Mouse (Mus musculus) stomach, embryonic 14.5 days (tissue): Measurements from ENCODE around the gene Tmem178. TPM values are rescaled to one million over a fixed set of nuclear protein-coding genes. Genes with fewer than 3 reads are reported as not detected.

ENCODE experiments used
- ATAC-seq: fragments of 200-750 bp; cut with Nextera tagmentation; 2 replicates; pipeline ENCODE4 v1.8.0; 2017; ENCODE audit warnings: low read depth, moderate TSS enrichment; ENCODE audit not compliant: insufficient number of reproducible peaks, insufficient read depth, low FRiP score
- H3K27ac ChIP-seq: fragments of 300-500 bp; sonication (generic); 2 replicates; pipeline ENCODE4 v1.5.1; 2014; ENCODE audit warnings: mild to moderate bottlenecking, low read length, moderate library complexity, mixed read lengths
- H3K27me3 ChIP-seq: fragments of 300-500 bp; sonication (generic); 2 replicates; pipeline ENCODE4 v1.6.1; 2014; ENCODE audit warnings: low read length, control low read depth, mixed read lengths; ENCODE audit not compliant: control insufficient read depth, insufficient read depth
- H3K36me3 ChIP-seq: fragments of 300-500 bp; sonication (generic); 2 replicates; pipeline ENCODE4 v1.6.1; 2014; ENCODE audit warnings: mild to moderate bottlenecking, control low read depth, low read length, moderate library complexity, mixed read lengths; ENCODE audit not compliant: control insufficient read depth, insufficient read depth
- H3K4me1 ChIP-seq: fragments of 300-500 bp; sonication (generic); 2 replicates; pipeline ENCODE4 v1.6.1; 2014; ENCODE audit warnings: low read length, control low read depth, mixed read lengths; ENCODE audit not compliant: control insufficient read depth, insufficient read depth
- H3K4me2 ChIP-seq: fragments of 300-500 bp; sonication (generic); replicated peaks from 2 replicates; pipeline ENCODE4 v1.6.1; 2014; ENCODE audit warnings: low read depth, low read length, control low read depth
- H3K4me3 ChIP-seq: fragments of 300-500 bp; sonication (generic); 2 replicates; pipeline ENCODE4 v1.5.1; 2014; ENCODE audit warnings: low read depth, low read length, control low read depth
- H3K9ac ChIP-seq: fragments of 300-500 bp; sonication (generic); replicated peaks from 2 replicates; pipeline ENCODE4 v1.6.1; 2014; ENCODE audit warnings: low read depth, mild to moderate bottlenecking, control low read depth, low read length, moderate library complexity, mixed read lengths
- H3K9me3 ChIP-seq: fragments of 300-500 bp; sonication (generic); 2 replicates; pipeline ENCODE4 v1.6.1; 2016; ENCODE audit warnings: low read depth, low read length, control low read depth; ENCODE audit not compliant: control insufficient read depth
- WGBS: fragments of 180-500 bp; shearing (Covaris S2); extraction: QIAGEN DNeasy Blood & Tissue Kit; methylation state at CpG from one replicate; pipeline ENCODE4 v1.1.7; 2014; 5-methylcytosine and 5-hydroxymethylcytosine counted together
- polyA plus RNA-seq: library from polyadenylated mRNA; unstranded; fragments of >200 nt; fragmentation: Nextera tagmentation; extraction: Ambion mirVana; gene quantifications from 2 replicates; pipeline ENCODE4 v1.2.1, GENCODE M21; 2014

Gene Tmem178
- polyA plus RNA-seq, result 4.5 and 5.6 TPM in 2 replicates

GRCm38 (mm10) chr17:80944530-80945198 lies at the start of gene Tmem178:
Gene Tmem178 (plus strand): TSS chr17:80944632.
- Histone ChIP-seq H3K27me3 (peaks cover 11% of the 10 kb centered on the region; the same call in 1 of the 2 replicates), H3K4me2 (peak within 1 kb of the TSS; percentile 100), H3K27ac (no peak within 1 kb of the TSS), H3K4me1 (no peaks in the 10 kb centered on the region), H3K36me3 (no peaks in the 10 kb centered on the region), H3K9ac (peak within 1 kb of the TSS; percentile 50), H3K4me3 (peak within 1 kb of the TSS; percentile 60), H3K9me3 (no peaks in the 10 kb centered on the region)
- under 1% methylated on average over 61 of the region's 84 CpGs for WGBS
- peak; percentile 53; the same call in 1 of the 2 replicates for ATAC-seq

- H3K4me3 ChIP-seq, result no peak overlapping the region
- no peak for ATAC-seq
- H3K4me1 ChIP-seq, result peaks cover 17% of the 10 kb centered on the region; the same call in 1 of the 2 replicates
- no peaks in the 10 kb centered on the region for H3K36me3 ChIP-seq
- no peak overlapping the region for H3K27ac ChIP-seq
- H3K27me3 ChIP-seq, result no peaks in the 10 kb centered on the region
- H3K9ac ChIP-seq, result no peak overlapping the region
- no peak overlapping the region for H3K4me2 ChIP-seq
- H3K9me3 ChIP-seq, result no peaks in the 10 kb centered on the region
- WGBS, result 68% methylated on average over 2 of the region's 2 CpGs
Measured at GRCm38 (mm10) chr17:80896481-80896880, 48.0 kb upstream of the Tmem178 start.

- Histone ChIP-seq H3K4me1 (peaks cover 17% of the 10 kb centered on the region; the same call in 1 of the 2 replicates), H3K4me3 (no peak overlapping the region), H3K4me2 (no peak overlapping the region), H3K27me3 (no peaks in the 10 kb centered on the region), H3K27ac (no peak overlapping the region), H3K36me3 (no peaks in the 10 kb centered on the region), H3K9me3 (no peaks in the 10 kb centered on the region), H3K9ac (no peak overlapping the region)
- 86% methylated on average over 9 of the region's 9 CpGs for WGBS
- no peak for ATAC-seq
Measured at GRCm38 (mm10) chr17:80897709-80898440, 46.6 kb upstream of the Tmem178 start.

- Histone ChIP-seq H3K4me3 (no peak overlapping the region), H3K27ac (peak overlapping the region; percentile 80), H3K36me3 (no peaks in the 10 kb centered on the region), H3K9ac (no peak overlapping the region), H3K27me3 (no peaks in the 10 kb centered on the region), H3K4me1 (peaks cover 17% of the 10 kb centered on the region; the same call in 1 of the 2 replicates), H3K4me2 (no peak overlapping the region; the same call in 1 of the 2 replicates), H3K9me3 (no peaks in the 10 kb centered on the region)
- 24% methylated on average over 9 of the region's 9 CpGs for WGBS
- ATAC-seq, result peak; percentile 69; the same call in 1 of the 2 replicates
Measured at GRCm38 (mm10) chr17:80899513-80900199, 44.8 kb upstream of the Tmem178 start.

GRCm38 (mm10) chr17:80900200-80900520 lies 44.3 kb upstream of the Tmem178 start:
- 62% methylated on average over 2 of the region's 2 CpGs for WGBS
- Histone ChIP-seq H3K4me2 (no peak overlapping the region; the same call in 1 of the 2 replicates), H3K36me3 (no peaks in the 10 kb centered on the region), H3K27me3 (no peaks in the 10 kb centered on the region), H3K9me3 (no peaks in the 10 kb centered on the region), H3K9ac (no peak overlapping the region), H3K4me3 (no peak overlapping the region), H3K4me1 (peaks cover 17% of the 10 kb centered on the region; the same call in 1 of the 2 replicates), H3K27ac (peak overlapping the region; percentile 80)
- no peak for ATAC-seq

- H3K36me3 ChIP-seq, result no peaks in the 10 kb centered on the region
- WGBS, result 42% methylated on average over 6 of the region's 6 CpGs
- ATAC-seq, result no peak
- H3K4me3 ChIP-seq, result no peak overlapping the region
- H3K27me3 ChIP-seq, result no peaks in the 10 kb centered on the region
- peaks cover 17% of the 10 kb centered on the region; the same call in 1 of the 2 replicates for H3K4me1 ChIP-seq
- no peak overlapping the region for H3K4me2 ChIP-seq
- H3K9me3 ChIP-seq, result no peaks in the 10 kb centered on the region
- no peak overlapping the region for H3K9ac ChIP-seq
- no peak overlapping the region for H3K27ac ChIP-seq
Measured at GRCm38 (mm10) chr17:80901885-80902284, 42.5 kb upstream of the Tmem178 start.

- ATAC-seq, result no peak
- Histone ChIP-seq H3K27ac (no peak overlapping the region), H3K4me3 (no peak overlapping the region), H3K4me1 (peaks cover 16% of the 10 kb centered on the region; the same call in 1 of the 2 replicates), H3K27me3 (no peaks in the 10 kb centered on the region), H3K36me3 (no peaks in the 10 kb centered on the region), H3K9ac (no peak overlapping the region), H3K4me2 (no peak overlapping the region), H3K9me3 (no peaks in the 10 kb centered on the region)
- WGBS, result 85% methylated on average over 11 of the region's 11 CpGs
Measured at GRCm38 (mm10) chr17:80903121-80903875, 41.1 kb upstream of the Tmem178 start.

- H3K36me3 ChIP-seq, result no peaks in the 10 kb centered on the region
- ATAC-seq, result no peak
- WGBS, result 76% methylated on average over 5 of the region's 5 CpGs
- H3K4me2 ChIP-seq, result no peak overlapping the region
- peaks cover 8% of the 10 kb centered on the region; the same call in 1 of the 2 replicates for H3K4me1 ChIP-seq
- H3K27ac ChIP-seq, result no peak overlapping the region
- H3K27me3 ChIP-seq, result no peaks in the 10 kb centered on the region
- no peak overlapping the region for H3K4me3 ChIP-seq
- no peaks in the 10 kb centered on the region for H3K9me3 ChIP-seq
- no peak overlapping the region for H3K9ac ChIP-seq
Measured at GRCm38 (mm10) chr17:80904061-80904460, 40.4 kb upstream of the Tmem178 start.
